Mouse (Mus musculus) forebrain, postnatal 0 days (tissue): ENCODE measurements around the gene Sec24a. TPM values are rescaled to one million over a fixed set of nuclear protein-coding genes. Genes with fewer than 3 reads are reported as not detected.
"Not testable (repeated sequence)": the region's sequence is repeated elsewhere in the genome, so short reads cannot be mapped to it uniquely, and the experiment has no call there.

Experiments used
- ATAC-seq: fragments of 200-750 bp; cut with Nextera tagmentation; 2 replicates; pipeline ENCODE4 v1.8.0; 2017; ENCODE audit warnings: mild to moderate bottlenecking, moderate library complexity
- DNase-seq: peaks from one replicate; pipeline ENCODE4 v3.0.0-alpha.2; 2015
- H3K27ac ChIP-seq: fragments of 300-500 bp; sonication (generic); 2 replicates; pipeline ENCODE4 v1.5.1; 2014; ENCODE audit warnings: low read depth, mild to moderate bottlenecking, antibody characterized with exemption, low read length, moderate library complexity, mixed read lengths
- H3K27me3 ChIP-seq: fragments of 300-500 bp; sonication (generic); 2 replicates; pipeline ENCODE4 v1.6.1; 2014; ENCODE audit warnings: mild to moderate bottlenecking, low read length, mixed read lengths; ENCODE audit not compliant: insufficient read depth
- H3K36me3 ChIP-seq: fragments of 300-500 bp; sonication (generic); 2 replicates; pipeline ENCODE4 v1.6.1; 2014; ENCODE audit warnings: mild to moderate bottlenecking, moderate library complexity; ENCODE audit not compliant: insufficient read depth
- H3K4me1 ChIP-seq: fragments of 300-500 bp; sonication (generic); 2 replicates; pipeline ENCODE4 v1.6.1; 2014; ENCODE audit warnings: antibody characterized with exemption; ENCODE audit not compliant: insufficient read depth
- H3K4me2 ChIP-seq: fragments of 300-500 bp; sonication (generic); 2 replicates; pipeline ENCODE4 v1.6.1; 2014; ENCODE audit warnings: low read depth, mild to moderate bottlenecking, moderate library complexity
- H3K4me3 ChIP-seq: fragments of 300-500 bp; sonication (generic); 2 replicates; pipeline ENCODE4 v1.5.1; 2014; ENCODE audit warnings: low read depth, low read length, mixed read lengths
- H3K9ac ChIP-seq: fragments of 300-500 bp; sonication (generic); 2 replicates; pipeline ENCODE4 v1.6.1; 2014; ENCODE audit warnings: mild to moderate bottlenecking
- H3K9me3 ChIP-seq: fragments of 300-500 bp; sonication (generic); 2 replicates; pipeline ENCODE4 v1.6.1; 2016; ENCODE audit warnings: low read length
- CTCF ChIP-seq: sonication (generic); IDR thresholded peaks from 2 replicates; pipeline ENCODE4 v1.5.1; 2016; ENCODE audit warnings: antibody characterized with exemption, control low read depth, low read depth
- WGBS: fragments of 180-500 bp; shearing (Covaris S2); extraction: QIAGEN DNeasy Blood & Tissue Kit; methylation state at CpG from one replicate; pipeline ENCODE4 v1.1.7; 2014; 5-methylcytosine and 5-hydroxymethylcytosine counted together
- polyA plus RNA-seq: library from polyadenylated mRNA; unstranded; fragments of >200 nt; fragmentation: Nextera tagmentation; extraction: Ambion mirVana; gene quantifications from 2 replicates; pipeline ENCODE4 v1.2.1, GENCODE M21; 2015
- total RNA-seq: library from RNA; depleted of rRNA; stranded (reverse); fragments of >200 nt; gene quantifications from 2 replicates; pipeline ENCODE4 v1.2.3, GENCODE M21; 2014

Gene Sec24a
- total and polyA plus RNA-seq, 2 experiments from 2014 or later, result 9.3 to 12.6 TPM

DNA sequence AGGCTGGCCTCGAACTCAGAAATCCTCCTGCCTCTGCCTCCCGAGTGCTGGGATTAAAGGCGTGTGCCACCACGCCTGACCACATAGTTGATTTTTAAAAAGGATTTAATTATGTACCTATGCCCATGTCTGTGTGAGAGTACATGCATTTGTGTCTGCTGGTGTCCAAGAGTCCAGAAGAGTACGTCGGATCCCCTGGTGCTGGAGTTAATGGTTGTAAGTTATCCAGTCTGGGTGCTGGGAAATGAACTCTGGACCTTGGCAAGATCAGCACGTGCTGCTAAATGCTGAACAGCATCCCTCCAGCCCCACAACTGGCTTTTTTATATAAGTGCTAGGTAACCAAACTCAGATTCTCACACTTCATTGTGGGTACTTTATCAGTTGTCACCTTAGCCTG is 92.6 kb downstream of the Sec24a start:
- H3K27me3 ChIP-seq, result no peaks in the 10 kb centered on the region
- TF ChIP-seq CTCF, result no peak
- H3K9ac ChIP-seq, result no peak overlapping the region
- H3K36me3 ChIP-seq, result no peaks in the 10 kb centered on the region
- WGBS, result 93% methylated on average over 7 of the region's 7 CpGs
- no peak overlapping the region for H3K27ac ChIP-seq
- DNase-seq (no peak), ATAC-seq (no peak)
- no peaks in the 10 kb centered on the region for H3K9me3 ChIP-seq
- H3K4me2 ChIP-seq, result no peak overlapping the region
- H3K4me3 ChIP-seq, result no peak overlapping the region
- H3K4me1 ChIP-seq, result no peaks in the 10 kb centered on the region

DNA sequence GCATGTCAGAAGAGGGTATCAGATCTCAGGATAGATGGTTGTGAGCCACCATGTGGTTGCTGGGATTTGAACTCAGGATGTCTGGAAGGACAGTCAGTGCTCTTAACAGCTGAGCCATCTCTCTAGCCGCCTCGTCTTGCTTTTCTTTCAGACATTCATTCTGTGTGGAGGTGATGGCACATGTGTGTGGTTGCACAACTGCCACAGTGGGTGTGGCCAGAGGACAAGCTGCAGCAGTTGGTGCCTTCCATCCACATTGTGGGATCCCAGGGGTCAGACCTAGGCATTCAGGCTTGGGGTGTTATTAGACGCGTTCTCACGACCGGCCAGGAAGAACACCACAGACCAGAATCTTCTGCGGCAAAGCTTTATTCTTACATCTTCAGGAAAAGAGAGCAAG is 98.7 kb downstream of the Sec24a start:
- H3K4me2 ChIP-seq, H3K36me3 ChIP-seq, DNase-seq, H3K9ac ChIP-seq, H3K4me3 ChIP-seq, H3K27ac ChIP-seq, ATAC-seq, H3K4me1 ChIP-seq, H3K27me3 ChIP-seq, H3K9me3 ChIP-seq: not testable (repeated sequence)
- 91% methylated on average over 7 of the region's 7 CpGs for WGBS

DNA sequence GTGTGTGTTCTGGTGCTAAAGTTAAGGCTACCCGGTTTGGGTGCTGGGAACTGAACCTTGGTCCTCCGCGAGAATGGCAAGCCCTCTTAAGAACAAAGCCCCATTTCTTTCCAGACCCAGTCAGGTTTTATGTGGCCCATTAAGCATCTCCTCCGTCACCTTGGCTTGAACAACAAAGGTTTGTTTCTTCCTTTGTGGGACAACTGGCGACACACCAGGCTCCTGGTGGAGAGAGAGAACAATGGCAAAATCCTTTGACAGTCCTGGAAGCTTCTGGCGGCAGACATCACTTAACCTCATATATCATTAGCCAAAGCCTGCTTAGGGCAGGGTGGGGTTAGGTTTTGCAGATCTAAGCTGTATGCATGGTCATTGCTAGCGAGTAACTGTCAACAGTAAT is 100.8 kb downstream of the Sec24a start:
- no peak for TF ChIP-seq CTCF
- Histone ChIP-seq H3K4me1 (no peaks in the 10 kb centered on the region), H3K4me3 (no peak overlapping the region), H3K27me3 (no peaks in the 10 kb centered on the region), H3K27ac (no peak overlapping the region), H3K36me3 (no peaks in the 10 kb centered on the region), H3K9ac (no peak overlapping the region), H3K9me3 (no peaks in the 10 kb centered on the region), H3K4me2 (no peak overlapping the region)
- DNase-seq (no peak), ATAC-seq (no peak)
- WGBS, result 70% methylated on average over 7 of the region's 7 CpGs

DNA sequence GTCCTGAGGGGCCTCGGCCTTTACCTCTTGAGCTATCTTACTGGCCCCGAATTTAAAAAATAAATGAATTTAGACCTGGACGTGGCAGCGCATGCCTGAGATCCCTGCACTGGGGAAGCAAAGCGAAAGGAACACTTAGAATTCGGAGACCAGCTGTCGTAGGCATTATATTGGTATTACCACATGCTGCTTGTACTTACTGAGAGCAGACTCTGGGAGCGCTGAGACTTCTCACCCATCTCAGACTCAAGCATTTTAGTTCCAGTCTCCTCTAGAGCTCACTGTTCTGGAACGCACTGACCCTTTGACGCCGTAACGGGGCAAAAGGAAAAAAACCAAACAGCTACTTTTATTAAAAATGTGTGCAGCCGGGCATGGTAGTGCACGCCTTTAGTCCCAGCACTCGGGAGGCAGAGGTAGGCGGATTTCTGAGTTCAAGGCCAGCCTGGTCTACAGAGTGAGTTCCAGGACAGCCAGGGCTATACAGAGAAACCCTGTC is 101.5 kb downstream of the Sec24a start:
- WGBS, result 80% methylated on average over 16 of the region's 16 CpGs
- no peak overlapping the region for H3K9ac ChIP-seq
- H3K27me3 ChIP-seq, result no peaks in the 10 kb centered on the region

DNA sequence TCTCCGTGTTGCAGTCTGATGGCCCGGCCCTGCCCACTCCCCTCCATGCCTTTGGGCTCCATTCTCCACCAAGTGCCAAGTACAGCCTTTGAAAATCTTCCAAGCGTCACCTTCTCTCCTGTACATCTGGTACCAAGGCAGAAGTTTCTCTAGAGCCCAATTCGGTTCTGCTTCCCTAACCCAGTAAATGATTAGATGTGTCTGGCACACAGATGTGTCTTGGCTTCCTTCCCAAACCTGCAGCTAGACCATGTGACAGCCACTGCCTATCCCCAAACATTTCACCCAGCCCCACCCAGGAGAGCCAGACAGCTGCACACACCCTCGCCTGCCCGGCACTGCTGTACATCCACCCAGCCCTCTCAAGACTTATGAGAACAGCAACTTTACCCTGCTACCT is 104.7 kb downstream of the Sec24a start:
- Histone ChIP-seq H3K36me3 (no peaks in the 10 kb centered on the region), H3K9ac (no peak overlapping the region), H3K27ac (no peak overlapping the region), H3K27me3 (no peaks in the 10 kb centered on the region), H3K4me3 (no peak overlapping the region), H3K4me1 (no peaks in the 10 kb centered on the region), H3K4me2 (no peak overlapping the region), H3K9me3 (no peaks in the 10 kb centered on the region)
- no peak for TF ChIP-seq CTCF
- no peak for ATAC-seq
- DNase-seq, result no peak
- 72% methylated on average over 6 of the region's 6 CpGs for WGBS

More for the DNA sequence above, 101.5 kb downstream of the Sec24a start:
- DNase-seq, result no peak
- Histone ChIP-seq H3K4me1 (no peaks in the 10 kb centered on the region), H3K4me3 (no peak overlapping the region), H3K9me3 (no peaks in the 10 kb centered on the region), H3K27ac (no peak overlapping the region), H3K4me2 (no peak overlapping the region), H3K36me3 (no peaks in the 10 kb centered on the region)
- no peak for ATAC-seq
- TF ChIP-seq CTCF, result no peak

DNA sequence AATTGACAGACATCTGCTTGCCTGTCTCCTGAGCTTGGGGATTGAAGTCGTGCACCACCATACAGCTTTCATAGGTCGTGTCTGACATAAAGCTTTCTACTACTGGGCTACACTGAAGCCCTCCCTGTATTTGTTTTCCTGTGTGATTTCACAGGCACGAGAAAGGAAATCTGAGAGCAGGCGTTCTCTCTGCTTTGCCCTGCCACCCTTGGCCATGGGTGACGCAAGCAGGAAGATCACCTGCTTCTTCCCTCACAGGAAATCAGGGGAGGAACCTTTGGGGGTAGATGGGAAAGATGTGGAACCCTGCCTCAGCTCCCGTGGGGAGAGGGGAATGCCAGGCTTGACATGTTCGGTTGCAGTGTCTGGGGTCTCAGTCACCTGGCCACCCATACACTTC is 105.1 kb downstream of the Sec24a start:
- no peaks in the 10 kb centered on the region for H3K27me3 ChIP-seq
- H3K4me3 ChIP-seq, result no peak overlapping the region
- TF ChIP-seq CTCF, result no peak
- no peak overlapping the region for H3K9ac ChIP-seq
- no peak overlapping the region for H3K4me2 ChIP-seq
- no peak for DNase-seq
- ATAC-seq, result no peak
- 70% methylated on average over 7 of the region's 7 CpGs for WGBS
- H3K4me1 ChIP-seq, result no peaks in the 10 kb centered on the region
- H3K9me3 ChIP-seq, result no peaks in the 10 kb centered on the region
- no peak overlapping the region for H3K27ac ChIP-seq
- H3K36me3 ChIP-seq, result no peaks in the 10 kb centered on the region

DNA sequence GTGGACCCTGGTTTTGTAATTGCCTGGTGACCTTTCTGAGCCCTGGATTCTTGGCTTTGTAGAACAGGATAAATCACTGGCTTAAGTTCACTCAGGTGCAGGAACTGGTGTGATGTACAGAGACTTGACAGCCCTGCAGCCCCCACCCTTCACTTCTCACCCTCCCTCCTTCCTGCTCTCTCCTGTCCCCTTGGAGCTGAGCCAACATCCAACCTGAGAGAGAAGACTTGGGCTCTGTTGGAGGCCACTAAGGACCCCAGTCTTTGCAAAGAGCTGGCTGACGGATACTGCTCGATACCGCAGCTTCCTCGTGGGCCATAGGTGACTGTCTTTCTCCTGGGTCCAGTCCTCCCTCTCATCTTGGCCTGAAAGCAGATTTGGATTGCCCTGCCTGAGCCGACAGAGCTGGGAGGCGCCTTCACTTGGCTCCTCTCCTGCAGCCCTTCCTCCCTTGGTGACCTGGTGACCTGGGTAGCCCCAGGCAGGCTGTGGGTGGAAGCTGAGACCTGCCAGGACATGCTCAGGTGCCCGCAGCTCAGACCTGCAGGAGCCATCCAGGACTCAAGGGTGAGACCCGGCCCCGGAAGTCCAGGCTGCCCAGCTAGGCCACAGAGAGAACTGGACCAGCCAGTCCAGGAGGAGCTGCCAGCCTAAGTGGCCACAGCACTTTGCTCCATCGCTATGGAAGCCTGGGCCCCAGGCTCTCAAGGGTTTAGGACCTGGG is 106.5 kb downstream of the Sec24a start:
- TF ChIP-seq CTCF, result no peak
- Histone ChIP-seq H3K4me3 (no peak overlapping the region), H3K4me1 (no peaks in the 10 kb centered on the region), H3K36me3 (no peaks in the 10 kb centered on the region), H3K9ac (no peak overlapping the region), H3K4me2 (no peak overlapping the region), H3K9me3 (no peaks in the 10 kb centered on the region), H3K27me3 (no peaks in the 10 kb centered on the region), H3K27ac (no peak overlapping the region)
- DNase-seq (no peak), ATAC-seq (no peak)
- WGBS, result 85% methylated on average over 10 of the region's 10 CpGs
